Mouse (Mus musculus) adrenal gland, postnatal 14 days (tissue): ENCODE results near the gene Mup12. TPM values are rescaled to one million over a fixed set of nuclear protein-coding genes. Genes with fewer than 3 reads are reported as not detected.
"Not testable (repeated sequence)": the region's sequence is repeated elsewhere in the genome, so short reads cannot be mapped to it uniquely, and the experiment has no call there.

Experiments used
- DNase-seq: peaks from one replicate; pipeline ENCODE4 v3.0.0; 2021; ENCODE audit warnings: mixed read lengths
- long read RNA-seq, 2 experiments: library from polyadenylated mRNA; stranded (forward); transcript quantifications; one replicate each; pipeline ENCODE4 v2.0.0; 2021
- total RNA-seq: library from RNA; stranded (reverse); gene quantifications from 2 replicates; pipeline ENCODE4 v1.2.3, GENCODE M21; 2021

The Mup12 gene
- not detected in 2 replicates for total RNA-seq
- long read RNA-seq, experiment 1, result 0 reads
- long read RNA-seq, experiment 2, result 0 reads

- not testable (repeated sequence) for DNase-seq
Observed at GRCm38 (mm10) chr4:60741226-60741625, at the start of gene Mup12. Mup12 (minus strand) TSS chr4:60741326.

Other genes with a start within 250 kb of the Mup12 start
- gene Mup1, start 239.4 kb downstream of the Mup12 start, total RNA-seq, result not detected in 2 replicates
- not detected in 2 replicates for gene Mup10, start 159.1 kb downstream of the Mup12 start, total RNA-seq
- gene Mup11, start 78.9 kb downstream of the Mup12 start, total RNA-seq, result not detected in 2 replicates
- gene Mup22, start 80.1 kb upstream of the Mup12 start, total RNA-seq, result not detected in 2 replicates